Mouse (Mus musculus) forebrain, embryonic 12.5 days (tissue): Measurements from ENCODE around the gene Fam92b. TPM values are rescaled to one million over a fixed set of nuclear protein-coding genes. Genes with fewer than 3 reads are reported as not detected.

ENCODE experiments used
- ATAC-seq: fragments of 200-750 bp; cut with Nextera tagmentation; 2 replicates; pipeline ENCODE4 v1.8.0; 2017; ENCODE audit warnings: moderate TSS enrichment; ENCODE audit not compliant: low FRiP score
- H3K27ac ChIP-seq: fragments of 300-500 bp; sonication (generic); 2 replicates; pipeline ENCODE4 v1.5.1; 2016; ENCODE audit warnings: mild to moderate bottlenecking
- H3K27me3 ChIP-seq: fragments of 300-500 bp; sonication (generic); 2 replicates; pipeline ENCODE4 v1.6.1; 2016; ENCODE audit warnings: mild to moderate bottlenecking
- H3K36me3 ChIP-seq: fragments of 300-500 bp; sonication (generic); replicated peaks from 2 replicates; pipeline ENCODE4 v1.6.1; 2016; ENCODE audit warnings: mild to moderate bottlenecking
- H3K4me1 ChIP-seq: fragments of 300-500 bp; sonication (generic); 2 replicates; pipeline ENCODE4 v1.6.1; 2016
- H3K4me2 ChIP-seq: fragments of 300-500 bp; sonication (generic); 2 replicates; pipeline ENCODE4 v1.6.1; 2016; ENCODE audit warnings: mild to moderate bottlenecking, moderate library complexity
- H3K4me3 ChIP-seq: fragments of 300-500 bp; sonication (generic); replicated peaks from 2 replicates; pipeline ENCODE4 v1.5.1; 2016; ENCODE audit warnings: mild to moderate bottlenecking
- H3K9ac ChIP-seq: fragments of 300-500 bp; sonication (generic); 2 replicates; pipeline ENCODE4 v1.6.1; 2016; ENCODE audit warnings: mild to moderate bottlenecking
- H3K9me3 ChIP-seq: fragments of 300-500 bp; sonication (generic); 2 replicates; pipeline ENCODE4 v1.6.1; 2016
- WGBS: fragments of 180-500 bp; shearing (Covaris S2); methylation state at CpG from one replicate; pipeline ENCODE4 v1.1.7; 2016; 5-methylcytosine and 5-hydroxymethylcytosine counted together
- polyA plus RNA-seq: library from polyadenylated mRNA; unstranded; fragments of >200 nt; fragmentation: Nextera tagmentation; extraction: Ambion mirVana; gene quantifications from 2 replicates; pipeline ENCODE4 v1.2.1, GENCODE M21; 2016

The Fam92b gene
- polyA plus RNA-seq, 1 experiment from 2014 or later, result 2.5 TPM

DNA sequence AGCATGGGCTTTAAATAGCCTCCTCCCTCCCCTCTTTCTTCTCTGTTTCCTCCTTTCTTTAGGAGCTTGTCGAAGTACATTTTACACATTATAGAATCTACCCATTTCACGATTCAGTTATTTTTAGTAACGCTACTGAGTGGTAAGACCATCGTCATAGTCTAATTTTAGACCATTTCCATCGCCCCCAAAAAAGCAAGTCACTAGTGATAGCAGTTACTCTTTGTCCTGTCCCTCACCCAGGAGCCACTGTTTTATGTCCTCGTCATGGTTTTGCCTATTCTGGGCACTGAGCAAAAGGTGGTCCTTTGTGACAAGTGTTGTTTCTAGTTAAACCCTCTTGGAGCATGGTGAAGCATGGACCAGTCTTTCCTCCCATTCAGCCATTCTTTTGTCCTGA lies 57.3 kb downstream of the Fam92b start:
- H3K4me3 ChIP-seq, result no peak overlapping the region
- H3K36me3 ChIP-seq, result no peaks in the 10 kb centered on the region
- 83% methylated on average over 6 of the region's 6 CpGs for WGBS
- H3K27ac ChIP-seq, result no peak overlapping the region
- no peak overlapping the region for H3K4me2 ChIP-seq
- H3K27me3 ChIP-seq, result peaks cover 21% of the 10 kb centered on the region
- H3K9me3 ChIP-seq, result no peaks in the 10 kb centered on the region
- no peak overlapping the region for H3K9ac ChIP-seq
- peaks cover 23% of the 10 kb centered on the region for H3K4me1 ChIP-seq
- no peak for ATAC-seq

DNA sequence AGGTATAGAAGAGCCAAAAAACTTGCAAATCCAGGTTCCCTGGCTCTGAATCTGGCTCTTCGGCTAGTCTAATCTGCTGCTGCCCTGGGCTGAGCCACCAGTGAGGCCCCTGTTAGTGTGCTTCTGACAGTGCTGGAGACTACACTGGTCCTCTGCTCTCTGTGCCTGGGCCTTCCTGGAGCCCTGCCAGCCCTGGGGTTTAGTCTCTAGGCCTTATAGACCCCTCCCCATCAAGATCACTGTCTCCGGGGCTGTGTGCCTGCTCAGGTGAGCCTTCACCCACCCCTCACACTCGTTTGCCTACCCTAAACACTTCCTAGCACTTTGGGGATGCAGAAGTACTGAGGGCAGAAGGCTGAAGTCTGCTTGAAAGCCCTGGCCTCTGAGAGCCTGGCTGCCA lies 57.8 kb downstream of the Fam92b start:
- H3K4me1 ChIP-seq, result peaks cover 23% of the 10 kb centered on the region
- ATAC-seq, result no peak
- no peaks in the 10 kb centered on the region for H3K36me3 ChIP-seq
- peaks cover 26% of the 10 kb centered on the region for H3K27me3 ChIP-seq
- H3K9me3 ChIP-seq, result no peaks in the 10 kb centered on the region
- H3K27ac ChIP-seq, result no peak overlapping the region
- no peak overlapping the region for H3K4me2 ChIP-seq
- H3K9ac ChIP-seq, result no peak overlapping the region
- 68% methylated on average over 3 of the region's 3 CpGs for WGBS
- no peak overlapping the region for H3K4me3 ChIP-seq

DNA sequence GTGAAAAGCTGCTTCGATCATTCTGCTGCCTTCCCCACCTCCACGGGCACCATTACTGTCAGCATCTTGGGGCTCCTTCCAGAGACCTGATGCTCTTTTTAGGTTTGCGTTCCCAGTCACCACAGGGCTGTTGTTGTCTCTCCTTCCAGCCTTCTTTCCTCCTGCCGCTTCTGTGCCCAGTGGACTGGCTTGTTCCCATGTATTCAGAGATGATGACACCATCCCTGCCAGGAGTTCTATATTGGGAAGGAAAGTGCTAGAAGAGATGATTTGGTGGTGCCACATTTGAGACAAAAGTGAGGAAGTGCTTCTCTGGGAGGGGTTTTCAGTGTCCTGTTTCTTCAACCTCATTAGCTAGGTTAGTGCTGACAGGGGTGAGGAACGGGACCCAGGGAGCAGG lies 58.4 kb downstream of the Fam92b start:
- peaks cover 30% of the 10 kb centered on the region for H3K27me3 ChIP-seq
- no peaks in the 10 kb centered on the region for H3K36me3 ChIP-seq
- no peak overlapping the region for H3K9ac ChIP-seq
- H3K4me3 ChIP-seq, result no peak overlapping the region
- H3K4me1 ChIP-seq, result peaks cover 21% of the 10 kb centered on the region
- no peak overlapping the region for H3K4me2 ChIP-seq
- ATAC-seq, result no peak
- 77% methylated on average over 5 of the region's 5 CpGs for WGBS
- H3K9me3 ChIP-seq, result no peaks in the 10 kb centered on the region
- H3K27ac ChIP-seq, result no peak overlapping the region

DNA sequence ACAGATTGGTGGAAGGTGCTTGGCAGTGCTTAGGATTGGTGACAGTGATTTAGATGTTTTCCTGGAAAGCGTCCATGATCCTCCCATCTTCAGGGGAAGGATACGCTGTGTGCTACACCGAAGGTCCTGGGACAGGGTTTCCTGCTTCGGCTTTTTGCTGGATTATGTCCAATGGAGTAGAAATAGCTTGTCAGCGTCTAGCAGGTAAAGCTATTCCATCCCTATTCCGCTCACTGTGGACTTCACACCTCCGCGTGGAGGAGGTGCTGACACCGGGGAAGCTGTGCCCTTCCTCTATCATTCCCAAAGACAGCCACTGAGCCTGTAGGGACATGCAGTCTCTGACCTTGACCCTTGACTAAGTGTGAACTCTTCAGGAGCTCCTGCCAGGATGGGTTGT lies 59.1 kb downstream of the Fam92b start:
- 87% methylated on average over 9 of the region's 9 CpGs for WGBS
- ATAC-seq, result no peak
- peaks cover 24% of the 10 kb centered on the region for H3K4me1 ChIP-seq
- no peak overlapping the region for H3K27ac ChIP-seq
- H3K4me2 ChIP-seq, result no peak overlapping the region
- H3K36me3 ChIP-seq, result no peaks in the 10 kb centered on the region
- no peaks in the 10 kb centered on the region for H3K9me3 ChIP-seq
- H3K27me3 ChIP-seq, result peaks cover 30% of the 10 kb centered on the region
- H3K9ac ChIP-seq, result no peak overlapping the region
- H3K4me3 ChIP-seq, result no peak overlapping the region

DNA sequence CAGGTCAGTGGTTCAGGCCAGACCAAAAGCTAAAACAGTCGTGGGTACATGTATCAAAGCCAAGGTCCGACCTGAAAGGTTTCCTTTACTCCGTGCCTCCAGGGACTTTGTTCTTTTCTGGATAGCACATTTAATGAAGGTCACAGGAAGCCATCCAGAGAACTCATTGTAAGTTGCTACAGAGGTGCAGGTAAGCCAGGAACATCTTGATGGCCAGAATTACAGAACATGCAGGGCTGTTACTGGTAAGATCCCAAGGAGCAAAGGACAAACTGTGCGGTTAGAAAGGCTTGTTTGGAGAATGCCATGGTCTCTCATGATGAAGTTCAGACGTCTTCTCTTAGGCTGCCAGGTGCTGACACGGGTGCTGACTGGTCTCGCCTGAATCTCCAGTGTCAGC lies 60.7 kb downstream of the Fam92b start:
- ATAC-seq, result no peak
- Histone ChIP-seq H3K4me2 (no peak overlapping the region), H3K27me3 (peaks cover 30% of the 10 kb centered on the region), H3K36me3 (no peaks in the 10 kb centered on the region), H3K9me3 (no peaks in the 10 kb centered on the region), H3K27ac (no peak overlapping the region), H3K4me3 (no peak overlapping the region), H3K4me1 (peaks cover 29% of the 10 kb centered on the region), H3K9ac (no peak overlapping the region; the same call in 1 of the 2 replicates)
- 81% methylated on average over 7 of the region's 7 CpGs for WGBS

Other genes with a start within 250 kb of the Fam92b start
- 2.3 TPM in 2 replicates for gene Crispld2, start 185.0 kb downstream of the Fam92b start, polyA plus RNA-seq
- 30.4 and 31.0 TPM in 2 replicates for gene Zdhhc7, start 76.0 kb downstream of the Fam92b start, polyA plus RNA-seq
- 12.9 and 14.1 TPM in 2 replicates for gene 6430548M08Rik, start 63.3 kb downstream of the Fam92b start, polyA plus RNA-seq
- 20.4 and 27.0 TPM in 2 replicates for gene Gse1, start 51.0 kb upstream of the Fam92b start, polyA plus RNA-seq